Mouse (Mus musculus) intestine, postnatal 0 days (tissue): ENCODE measurements at regions not wholly inside any gene's neighbourhood (a gene's known extent, or its start where the extent isn't known, plus 50 kb on each side); places are given as distances from the start of the nearest gene placed in this dataset.

ENCODE experiments used
- ATAC-seq: fragments of 200-750 bp; cut with Nextera tagmentation; 2 replicates; pipeline ENCODE4 v1.8.0; 2017; ENCODE audit warnings: mild to moderate bottlenecking, moderate TSS enrichment, moderate library complexity
- H3K27ac ChIP-seq: fragments of 300-500 bp; sonication (generic); 2 replicates; pipeline ENCODE4 v1.5.1; 2014; ENCODE audit warnings: mild to moderate bottlenecking, low read depth, low read length, moderate library complexity
- H3K27me3 ChIP-seq: fragments of 300-500 bp; sonication (generic); replicated peaks from 2 replicates; pipeline ENCODE4 v1.6.1; 2014; ENCODE audit warnings: low read length, mixed read lengths; ENCODE audit not compliant: control insufficient read depth, insufficient read depth
- H3K36me3 ChIP-seq: fragments of 300-500 bp; sonication (generic); 2 replicates; pipeline ENCODE4 v1.6.1; 2014; ENCODE audit warnings: mild to moderate bottlenecking, moderate library complexity; ENCODE audit not compliant: control insufficient read depth, insufficient read depth
- H3K4me1 ChIP-seq: fragments of 300-500 bp; sonication (generic); replicated peaks from 2 replicates; pipeline ENCODE4 v1.6.1; 2014; ENCODE audit warnings: antibody characterized with exemption, low read length, mixed read lengths; ENCODE audit not compliant: control insufficient read depth, insufficient read depth
- H3K4me2 ChIP-seq: fragments of 300-500 bp; sonication (generic); replicated peaks from 2 replicates; pipeline ENCODE4 v1.6.1; 2014; ENCODE audit warnings: low read depth, mild to moderate bottlenecking, moderate library complexity
- H3K4me3 ChIP-seq: fragments of 300-500 bp; sonication (generic); 2 replicates; pipeline ENCODE4 v1.5.1; 2014; ENCODE audit warnings: low read depth, low read length
- H3K9ac ChIP-seq: fragments of 300-500 bp; sonication (generic); 2 replicates; pipeline ENCODE4 v1.6.1; 2014; ENCODE audit warnings: mild to moderate bottlenecking, low read depth, low read length
- H3K9me3 ChIP-seq: fragments of 300-500 bp; sonication (generic); 2 replicates; pipeline ENCODE4 v1.6.1; 2016; ENCODE audit warnings: mixed run types; ENCODE audit not compliant: control insufficient read depth
- CTCF ChIP-seq: sonication (generic); IDR thresholded peaks from 2 replicates; pipeline ENCODE4 v1.5.1; 2016; ENCODE audit warnings: low read depth, mild to moderate bottlenecking, control low read depth, antibody characterized with exemption, moderate library complexity
- WGBS: fragments of 180-500 bp; shearing (Covaris S2); extraction: QIAGEN DNeasy Blood & Tissue Kit; methylation state at CpG from one replicate; pipeline ENCODE4 v1.1.7; 2014; 5-methylcytosine and 5-hydroxymethylcytosine counted together

DNA sequence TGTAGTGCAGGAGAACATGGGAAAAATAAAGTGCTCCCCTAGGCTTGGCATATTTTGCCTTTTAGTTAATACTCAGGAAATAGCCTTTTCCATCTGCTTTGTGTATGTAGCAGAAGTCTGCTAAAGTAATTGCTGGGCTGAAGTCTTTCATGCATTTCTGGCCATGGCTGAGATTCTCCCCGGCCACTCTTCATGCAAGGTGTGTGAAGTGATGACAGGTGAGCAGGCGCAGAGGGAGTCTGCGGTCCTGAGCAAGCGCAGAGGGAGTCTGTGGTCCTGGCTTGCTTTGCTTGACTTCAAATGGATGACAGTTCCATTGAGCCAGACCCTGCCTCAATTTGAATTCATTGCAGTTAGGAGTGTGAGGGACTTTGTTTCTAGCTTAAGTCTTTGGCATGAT is 153.6 kb upstream of the F930015N05Rik start:
- no peaks in the 10 kb centered on the region for H3K9me3 ChIP-seq
- WGBS = 86% methylated on average over 4 of the region's 4 CpGs
- ATAC-seq = no peak
- no peak overlapping the region for H3K4me2 ChIP-seq
- H3K27me3 ChIP-seq = no peaks in the 10 kb centered on the region
- H3K4me3 ChIP-seq = no peak overlapping the region
- H3K36me3 ChIP-seq = no peaks in the 10 kb centered on the region
- no peak overlapping the region for H3K9ac ChIP-seq
- H3K27ac ChIP-seq = no peak overlapping the region
- H3K4me1 ChIP-seq = no peaks in the 10 kb centered on the region
- TF ChIP-seq CTCF = no peak

- no peaks in the 10 kb centered on the region for H3K9me3 ChIP-seq
- H3K4me2 ChIP-seq = no peak overlapping the region
- H3K36me3 ChIP-seq = no peaks in the 10 kb centered on the region
- no peak overlapping the region for H3K4me3 ChIP-seq
- no peak for ATAC-seq
- H3K4me1 ChIP-seq = no peaks in the 10 kb centered on the region
- no peaks in the 10 kb centered on the region for H3K27me3 ChIP-seq
- TF ChIP-seq CTCF = no peak
- 81% methylated on average over 2 of the region's 2 CpGs for WGBS
- H3K9ac ChIP-seq = no peak overlapping the region
- no peak overlapping the region for H3K27ac ChIP-seq
These were observed 155.8 kb upstream of the F930015N05Rik start for GRCm38 (mm10) chr11:64592253-64592652.

GRCm38 (mm10) chr11:64597305-64597704 is 160.9 kb upstream of the F930015N05Rik start:
- Histone ChIP-seq H3K27me3 (no peaks in the 10 kb centered on the region), H3K36me3 (no peaks in the 10 kb centered on the region), H3K9me3 (no peaks in the 10 kb centered on the region), H3K27ac (no peak overlapping the region), H3K4me2 (no peak overlapping the region), H3K4me3 (no peak overlapping the region), H3K9ac (no peak overlapping the region), H3K4me1 (no peaks in the 10 kb centered on the region)
- no peak for TF ChIP-seq CTCF
- WGBS = 91% methylated on average over 4 of the region's 4 CpGs
- no peak for ATAC-seq

- H3K9ac ChIP-seq = no peak overlapping the region
- no peak for ATAC-seq
- 54% methylated on average over 3 of the region's 3 CpGs for WGBS
These were observed 162.7 kb upstream of the F930015N05Rik start for GRCm38 (mm10) chr11:64599178-64599577.

GRCm38 (mm10) chr11:64600201-64601102 is 164.0 kb upstream of the F930015N05Rik start:
- 0 out of 2 replicates have a peak, but pooled peaks have one; percentile 41 for ATAC-seq
- WGBS = 35% methylated on average over 10 of the region's 10 CpGs
- no peak for TF ChIP-seq CTCF
- no peaks in the 10 kb centered on the region for H3K4me1 ChIP-seq
- H3K36me3 ChIP-seq = no peaks in the 10 kb centered on the region
- no peaks in the 10 kb centered on the region for H3K27me3 ChIP-seq
- no peak overlapping the region for H3K9ac ChIP-seq
- no peak overlapping the region for H3K27ac ChIP-seq
- no peak overlapping the region for H3K4me3 ChIP-seq
- no peak overlapping the region for H3K4me2 ChIP-seq
- H3K9me3 ChIP-seq = no peaks in the 10 kb centered on the region

More at GRCm38 (mm10) chr11:64599178-64599577, 162.7 kb upstream of the F930015N05Rik start:
- no peak for TF ChIP-seq CTCF
- Histone ChIP-seq H3K9me3 (no peaks in the 10 kb centered on the region), H3K27ac (no peak overlapping the region), H3K4me1 (no peaks in the 10 kb centered on the region), H3K4me2 (no peak overlapping the region), H3K27me3 (no peaks in the 10 kb centered on the region), H3K36me3 (no peaks in the 10 kb centered on the region), H3K4me3 (no peak overlapping the region)

DNA sequence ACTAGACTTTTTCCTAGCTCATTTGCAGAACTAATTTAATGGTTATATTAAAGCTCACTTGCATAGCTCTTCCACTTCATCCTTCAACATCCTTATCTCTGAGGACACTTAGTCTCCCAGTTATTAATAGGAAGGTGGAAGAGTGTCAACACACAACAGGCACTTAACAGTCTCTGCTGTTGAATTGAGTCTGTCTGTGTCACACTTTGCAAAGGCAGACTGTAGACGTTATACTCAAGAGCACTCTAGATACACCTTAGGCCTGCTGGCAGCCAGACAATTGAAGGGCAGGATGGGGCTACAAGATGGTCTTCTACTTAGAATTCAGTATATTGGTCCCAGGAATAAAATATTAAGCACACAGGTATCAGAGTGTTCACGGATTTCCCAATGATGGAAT is 172.6 kb upstream of the F930015N05Rik start:
- no peak overlapping the region for H3K4me3 ChIP-seq

More for the DNA sequence above, 172.6 kb upstream of the F930015N05Rik start:
- WGBS = 76% methylated on average over 2 of the region's 2 CpGs
- Histone ChIP-seq H3K36me3 (no peaks in the 10 kb centered on the region), H3K4me1 (no peaks in the 10 kb centered on the region), H3K27me3 (no peaks in the 10 kb centered on the region), H3K9ac (no peak overlapping the region), H3K9me3 (no peaks in the 10 kb centered on the region), H3K4me2 (no peak overlapping the region), H3K27ac (no peak overlapping the region)
- no peak for ATAC-seq
- TF ChIP-seq CTCF = no peak
